Mouse (Mus musculus): ENCODE measurements around the gene Chst5. TPM values are rescaled to one million over a fixed set of nuclear protein-coding genes. Genes with fewer than 3 reads are reported as not detected.
A peak's percentile ranks its signal among the peaks of the same experiment; 100 is the strongest.

The Chst5 gene
- polyA plus RNA-seq, 1 experiment from 2014 or later: 2.6 TPM

- ATAC-seq: no peak
- WGBS: 11% methylated on average over 86 of the region's 86 CpGs
- peaks cover 35% of the 10 kb centered on the region for H3K27me3 ChIP-seq (replicated peaks; ENCODE audit: control insufficient read depth, insufficient read depth, low read length)
Measured at GRCm38 (mm10) chr8:111889931-111890910, 20.0 kb downstream of the Chst5 start.

GRCm38 (mm10) chr8:111888091-111888650, 22.1 kb downstream of the Chst5 start:
- no peak overlapping the region for H3K27ac ChIP-seq (ENCODE audit: low read depth, low read length)
- H3K4me1 ChIP-seq (ENCODE audit: control insufficient read depth, insufficient read depth, low read length): 0 out of 2 replicates have a peak, but pooled peaks cover 4% of the 10 kb centered on the region
- H3K9me3 ChIP-seq (replicated peaks; ENCODE audit: control insufficient read depth, low read length): no peaks in the 10 kb centered on the region
- ATAC-seq (no peak), DNase-seq (ENCODE audit: low spot score) (no peak)
- 39% methylated on average over 7 of the region's 7 CpGs for WGBS
- H3K4me2 ChIP-seq (ENCODE audit: low read length): no peak overlapping the region
- no peaks in the 10 kb centered on the region for H3K36me3 ChIP-seq (ENCODE audit: control insufficient read depth, insufficient read depth, low read length)
- H3K4me3 ChIP-seq (ENCODE audit: low read depth, low read length): no peak overlapping the region
- H3K9ac ChIP-seq (ENCODE audit: low read length): no peak overlapping the region
- H3K27me3 ChIP-seq (replicated peaks; ENCODE audit: control insufficient read depth, insufficient read depth, low read length): peaks cover 35% of the 10 kb centered on the region

More at GRCm38 (mm10) chr8:111889931-111890910, 20.0 kb downstream of the Chst5 start:
- Histone ChIP-seq H3K4me2 (ENCODE audit: low read length) (peak overlapping the region; percentile 44), H3K4me1 (ENCODE audit: control insufficient read depth, insufficient read depth, low read length) (0 out of 2 replicates have a peak, but pooled peaks cover 4% of the 10 kb centered on the region), H3K4me3 (ENCODE audit: low read depth, low read length) (peak overlapping the region; percentile 15), H3K9ac (ENCODE audit: low read length) (peak overlapping the region; percentile 40; the same call in 1 of the 2 replicates), H3K9me3 (replicated peaks; ENCODE audit: control insufficient read depth, low read length) (no peaks in the 10 kb centered on the region), H3K27ac (ENCODE audit: low read depth, low read length) (no peak overlapping the region), H3K36me3 (ENCODE audit: control insufficient read depth, insufficient read depth, low read length) (no peaks in the 10 kb centered on the region)
- no peak for DNase-seq (ENCODE audit: low spot score)

GRCm38 (mm10) chr8:111887479-111887878, 22.8 kb downstream of the Chst5 start:
- 0 out of 2 replicates have a peak, but pooled peaks cover 4% of the 10 kb centered on the region for H3K4me1 ChIP-seq (ENCODE audit: control insufficient read depth, insufficient read depth, low read length)
- DNase-seq (ENCODE audit: low spot score): no peak
- no peaks in the 10 kb centered on the region for H3K9me3 ChIP-seq (replicated peaks; ENCODE audit: control insufficient read depth, low read length)
- H3K9ac ChIP-seq (ENCODE audit: low read length): no peak overlapping the region
- H3K4me2 ChIP-seq (ENCODE audit: low read length): no peak overlapping the region
- peaks cover 33% of the 10 kb centered on the region for H3K27me3 ChIP-seq (replicated peaks; ENCODE audit: control insufficient read depth, insufficient read depth, low read length)
- H3K27ac ChIP-seq (ENCODE audit: low read depth, low read length): no peak overlapping the region
- no peak overlapping the region for H3K4me3 ChIP-seq (ENCODE audit: low read depth, low read length)
- no peak for ATAC-seq
- no peaks in the 10 kb centered on the region for H3K36me3 ChIP-seq (ENCODE audit: control insufficient read depth, insufficient read depth, low read length)
- 80% methylated on average over 1 of the region's 1 CpGs for WGBS

- DNase-seq (ENCODE audit: low spot score) (no peak), ATAC-seq (no peak)
- H3K4me2 ChIP-seq (ENCODE audit: low read length): no peak overlapping the region
- no peaks in the 10 kb centered on the region for H3K36me3 ChIP-seq (ENCODE audit: control insufficient read depth, insufficient read depth, low read length)
- H3K9me3 ChIP-seq (replicated peaks; ENCODE audit: control insufficient read depth, low read length): no peaks in the 10 kb centered on the region
- H3K27me3 ChIP-seq (replicated peaks; ENCODE audit: control insufficient read depth, insufficient read depth, low read length): no peaks in the 10 kb centered on the region
- no peak overlapping the region for H3K27ac ChIP-seq (ENCODE audit: low read depth, low read length)
- WGBS: 86% methylated on average over 4 of the region's 4 CpGs
- H3K4me1 ChIP-seq (ENCODE audit: control insufficient read depth, insufficient read depth, low read length): no peaks in the 10 kb centered on the region
- no peak overlapping the region for H3K9ac ChIP-seq (ENCODE audit: low read length)
- no peak overlapping the region for H3K4me3 ChIP-seq (ENCODE audit: low read depth, low read length)
Measured at GRCm38 (mm10) chr8:111883615-111884014, 26.6 kb downstream of the Chst5 start.

- H3K4me2 ChIP-seq (ENCODE audit: low read length): no peak overlapping the region
- no peak overlapping the region for H3K27ac ChIP-seq (ENCODE audit: low read depth, low read length)
- DNase-seq (ENCODE audit: low spot score) (peak; percentile 68), ATAC-seq (0 out of 2 replicates have a peak, but pooled peaks have one; percentile 23)
- no peaks in the 10 kb centered on the region for H3K36me3 ChIP-seq (ENCODE audit: control insufficient read depth, insufficient read depth, low read length)
- H3K4me3 ChIP-seq (ENCODE audit: low read depth, low read length): no peak overlapping the region
- 0% methylated on average over 2 of the region's 2 CpGs for WGBS
- no peaks in the 10 kb centered on the region for H3K9me3 ChIP-seq (replicated peaks; ENCODE audit: control insufficient read depth, low read length)
- no peaks in the 10 kb centered on the region for H3K4me1 ChIP-seq (ENCODE audit: control insufficient read depth, insufficient read depth, low read length)
- no peaks in the 10 kb centered on the region for H3K27me3 ChIP-seq (replicated peaks; ENCODE audit: control insufficient read depth, insufficient read depth, low read length)
- H3K9ac ChIP-seq (ENCODE audit: low read length): no peak overlapping the region
Measured at GRCm38 (mm10) chr8:111881591-111881990, 28.7 kb downstream of the Chst5 start.

- Histone ChIP-seq H3K27ac (ENCODE audit: low read depth, low read length) (no peak overlapping the region), H3K4me1 (ENCODE audit: control insufficient read depth, insufficient read depth, low read length) (peaks cover 5% of the 10 kb centered on the region), H3K9ac (ENCODE audit: low read length) (no peak overlapping the region), H3K4me2 (ENCODE audit: low read length) (no peak overlapping the region), H3K4me3 (ENCODE audit: low read depth, low read length) (no peak overlapping the region), H3K9me3 (replicated peaks; ENCODE audit: control insufficient read depth, low read length) (no peaks in the 10 kb centered on the region), H3K36me3 (ENCODE audit: control insufficient read depth, insufficient read depth, low read length) (no peaks in the 10 kb centered on the region), H3K27me3 (replicated peaks; ENCODE audit: control insufficient read depth, insufficient read depth, low read length) (no peaks in the 10 kb centered on the region)
- ATAC-seq (no peak), DNase-seq (ENCODE audit: low spot score) (no peak)
- WGBS: 72% methylated on average over 9 of the region's 9 CpGs
Measured at GRCm38 (mm10) chr8:111877711-111878110, 32.5 kb downstream of the Chst5 start.

GRCm38 (mm10) chr8:111876355-111876948, 33.8 kb downstream of the Chst5 start, which contains the start of gene Tmem170:
Gene Tmem170 (minus strand): TSS chr8:111876750.
- Histone ChIP-seq H3K4me3 (ENCODE audit: low read depth, low read length) (peak within 1 kb of the TSS; percentile 73), H3K27me3 (replicated peaks; ENCODE audit: control insufficient read depth, insufficient read depth, low read length) (no peaks in the 10 kb centered on the region), H3K27ac (ENCODE audit: low read depth, low read length) (peak within 1 kb of the TSS; percentile 44; the same call in 1 of the 2 replicates), H3K4me1 (ENCODE audit: control insufficient read depth, insufficient read depth, low read length) (peaks cover 5% of the 10 kb centered on the region), H3K9me3 (replicated peaks; ENCODE audit: control insufficient read depth, low read length) (no peaks in the 10 kb centered on the region), H3K4me2 (ENCODE audit: low read length) (peak within 1 kb of the TSS; percentile 76), H3K9ac (ENCODE audit: low read length) (peak within 1 kb of the TSS; percentile 68), H3K36me3 (ENCODE audit: control insufficient read depth, insufficient read depth, low read length) (no peaks in the 10 kb centered on the region)
- ATAC-seq (peak; percentile 98), DNase-seq (ENCODE audit: low spot score) (peak; percentile 98)
- under 1% methylated on average over 47 of the region's 53 CpGs for WGBS

- Histone ChIP-seq H3K4me1 (ENCODE audit: control insufficient read depth, insufficient read depth, low read length) (peaks cover 5% of the 10 kb centered on the region), H3K9me3 (replicated peaks; ENCODE audit: control insufficient read depth, low read length) (no peaks in the 10 kb centered on the region), H3K4me3 (ENCODE audit: low read depth, low read length) (peak overlapping the region; percentile 73), H3K27ac (ENCODE audit: low read depth, low read length) (no peak overlapping the region), H3K36me3 (ENCODE audit: control insufficient read depth, insufficient read depth, low read length) (no peaks in the 10 kb centered on the region), H3K9ac (ENCODE audit: low read length) (peak overlapping the region; percentile 68), H3K27me3 (replicated peaks; ENCODE audit: control insufficient read depth, insufficient read depth, low read length) (no peaks in the 10 kb centered on the region), H3K4me2 (ENCODE audit: low read length) (peak overlapping the region; percentile 76)
- WGBS: 28% methylated on average over 9 of the region's 9 CpGs
- ATAC-seq (no peak), DNase-seq (ENCODE audit: low spot score) (no peak)
Measured at GRCm38 (mm10) chr8:111875758-111876157, 34.5 kb downstream of the Chst5 start.
